Mouse (Mus musculus) urinary bladder, postnatal 4 days (tissue): ENCODE data around the gene Foxk1.

Experiments used
- DNase-seq, 2 experiments: peaks; one replicate each; pipeline ENCODE4 v3.0.0; 2021 to 2022; ENCODE audit warnings: low spot score in 2 of 2

Gene Foxk1

DNA sequence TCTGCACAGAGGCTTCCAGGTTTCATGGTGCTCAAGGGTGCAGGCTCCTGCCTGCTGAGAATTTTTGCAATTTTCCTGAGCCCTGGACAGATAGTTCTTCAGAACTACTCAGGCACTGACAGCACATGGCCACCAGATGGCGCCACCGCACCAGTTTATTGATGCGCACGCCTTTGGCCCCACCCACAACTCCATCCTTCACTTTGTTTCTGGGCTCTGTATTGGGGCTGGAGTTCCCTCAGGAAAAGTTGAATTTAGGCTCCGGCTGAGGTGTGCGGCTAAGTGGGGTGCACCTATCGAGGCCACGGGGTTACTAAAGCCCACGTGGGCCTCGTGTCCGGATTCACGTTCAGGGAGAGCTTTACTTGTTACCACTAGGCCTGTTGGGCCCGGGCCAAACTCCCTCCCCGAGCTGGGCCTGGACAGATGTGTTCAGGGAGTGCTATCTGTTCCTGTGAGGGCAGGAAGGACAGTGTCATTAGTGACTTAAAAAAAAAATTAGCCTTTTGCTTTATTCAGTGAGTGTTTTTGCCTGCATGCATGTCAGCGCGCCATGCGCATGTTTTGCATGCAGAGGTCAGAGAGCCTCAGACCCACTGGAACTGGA lies 77.6 kb downstream of the Foxk1 start:
- peak; percentile 73 to 89 for DNase-seq

- DNase-seq = no peak
These were observed 81.2 kb downstream of the Foxk1 start for GRCm38 (mm10) chr5:142482512-142482911.

GRCm38 (mm10) chr5:142483581-142483980 lies 82.3 kb downstream of the Foxk1 start:
- DNase-seq = no peak

GRCm38 (mm10) chr5:142486654-142487053 lies 85.4 kb downstream of the Foxk1 start:
- DNase-seq = no peak

DNA sequence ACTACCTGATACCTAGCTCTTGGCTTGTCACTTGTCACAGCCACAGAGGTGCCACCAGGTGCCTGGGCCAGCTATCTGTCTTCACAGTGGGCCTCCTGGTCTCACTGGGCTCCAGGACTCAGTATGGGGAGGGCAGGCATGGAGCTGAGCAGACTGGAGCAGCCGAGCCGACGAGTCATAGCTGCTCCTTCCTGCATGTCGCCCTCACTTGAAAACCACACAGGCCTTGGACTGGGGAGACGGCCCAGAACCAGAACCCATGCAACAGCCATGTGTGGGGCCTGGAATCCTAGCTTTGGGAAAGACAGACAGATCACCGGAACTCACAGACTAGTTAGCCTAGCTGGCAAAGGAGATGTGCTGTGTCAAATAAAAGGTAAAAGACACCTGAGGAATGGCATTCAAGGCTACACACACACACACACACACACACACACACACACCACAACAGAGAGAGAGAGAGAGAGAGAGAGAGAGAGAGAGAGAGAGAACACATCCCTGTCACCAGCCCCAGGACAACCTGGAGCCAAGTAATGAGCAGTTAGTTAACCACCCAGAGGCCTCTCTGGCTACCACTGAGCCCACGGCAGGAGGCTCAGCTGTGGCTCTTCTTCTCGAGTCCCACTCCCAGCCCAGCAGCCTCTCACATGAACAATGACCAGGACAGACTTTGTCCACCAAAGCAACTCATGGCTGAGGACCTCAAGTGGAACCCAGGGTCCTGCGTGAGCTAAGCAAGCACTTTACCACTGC lies 88.8 kb downstream of the Foxk1 start:
- DNase-seq = no peak

DNA sequence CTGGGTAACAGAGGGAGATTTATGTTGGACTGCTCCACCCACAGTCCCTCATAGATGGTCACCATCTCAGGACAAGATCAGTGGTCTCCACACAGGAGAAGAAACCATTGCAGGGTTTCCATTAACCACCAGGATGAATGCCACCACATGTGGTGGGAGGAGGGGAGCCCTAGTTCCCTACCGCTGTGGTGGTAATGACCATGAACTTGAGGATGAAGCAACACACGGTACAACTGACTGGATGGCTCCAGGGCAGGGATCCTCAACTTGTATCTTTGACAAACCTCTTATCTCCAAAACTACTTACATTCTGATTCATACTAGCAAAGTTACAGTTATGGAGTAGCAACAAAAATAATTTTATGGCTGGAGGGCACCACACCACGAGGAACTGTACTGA lies 92.0 kb downstream of the Foxk1 start:
- DNase-seq = no peak

DNA sequence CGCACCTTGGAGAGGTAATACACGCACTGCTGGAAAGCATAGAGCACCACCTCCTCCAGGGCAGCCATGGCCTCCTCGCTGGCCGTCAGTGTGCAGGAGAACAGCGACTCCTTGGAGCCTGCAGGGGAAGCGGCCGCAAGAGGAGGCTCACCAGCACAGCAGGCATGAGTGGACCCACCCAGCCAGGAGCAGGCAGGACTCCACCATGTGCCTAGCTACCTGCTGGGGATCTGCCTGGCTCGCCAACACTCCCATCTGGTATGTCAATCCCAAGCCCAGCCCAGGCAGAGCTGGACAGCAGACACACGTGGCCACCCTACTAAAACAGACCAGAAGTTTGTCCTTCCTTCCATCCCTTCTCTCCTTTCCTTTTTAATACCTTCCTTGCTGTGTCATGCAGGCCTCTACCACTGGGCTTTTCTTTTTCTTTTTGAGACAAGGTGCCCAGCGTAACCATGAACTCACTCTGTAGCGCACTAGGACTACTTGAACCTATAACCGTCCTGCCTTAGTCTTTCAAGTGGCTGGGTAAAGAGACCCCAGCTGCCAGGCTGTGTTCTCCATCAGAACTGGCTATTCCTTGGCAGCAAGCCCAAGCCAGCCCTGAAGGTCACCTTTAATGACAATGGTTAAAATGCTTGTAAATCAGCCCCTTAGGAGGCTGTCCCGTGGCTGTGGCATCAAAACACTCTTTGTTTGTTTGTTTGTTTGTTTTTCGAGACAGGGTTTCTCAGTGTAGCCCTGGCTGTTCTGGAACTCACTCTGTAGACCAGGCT lies 94.2 kb downstream of the Foxk1 start:
- DNase-seq = no peak

GRCm38 (mm10) chr5:142498964-142499363 lies 97.7 kb downstream of the Foxk1 start:
- no peak for DNase-seq

DNA sequence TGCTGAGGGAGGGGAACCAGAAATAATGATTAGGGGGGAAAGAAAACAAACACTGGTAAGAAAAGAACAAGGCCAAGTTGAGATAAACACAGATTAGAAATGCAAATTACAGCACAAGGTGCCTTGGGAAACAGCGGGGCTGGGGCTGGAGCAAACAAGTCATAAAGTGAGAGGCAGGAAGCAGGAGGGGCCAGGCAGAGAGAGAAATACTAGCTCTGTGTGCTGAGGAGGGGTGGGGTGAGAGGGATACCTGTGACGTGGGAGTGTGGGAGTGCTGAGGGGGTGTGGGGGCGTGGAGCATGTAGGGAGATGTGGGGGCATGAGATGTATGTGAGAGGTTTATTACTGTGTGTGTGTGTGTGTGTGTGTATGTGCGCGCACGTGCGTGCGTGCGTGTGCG lies 99.6 kb downstream of the Foxk1 start:
- DNase-seq = no peak

GRCm38 (mm10) chr5:142502414-142502813 lies 101.1 kb downstream of the Foxk1 start:
- peak; percentile 75 to 81 for DNase-seq

DNA sequence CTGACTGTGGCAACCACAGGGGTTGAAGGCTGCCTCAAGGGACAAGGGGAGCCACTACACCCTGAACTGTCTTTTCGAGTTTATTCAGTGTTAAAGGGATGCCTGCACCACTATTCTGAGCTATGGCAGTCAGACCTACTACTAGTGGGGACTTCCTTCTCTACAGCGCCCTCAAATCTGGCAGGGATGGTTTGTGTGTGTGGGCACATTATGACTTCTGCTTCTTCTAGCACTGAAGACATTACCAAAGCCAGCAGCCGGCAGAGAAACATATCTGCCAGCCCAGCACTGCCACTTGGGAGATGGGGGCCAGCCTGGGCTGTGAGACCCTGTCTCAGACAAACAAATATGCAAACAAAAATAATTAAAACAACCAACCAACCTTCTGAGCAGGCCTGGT lies 102.9 kb downstream of the Foxk1 start:
- DNase-seq = no peak

- no peak for DNase-seq
These were observed 104.6 kb downstream of the Foxk1 start for GRCm38 (mm10) chr5:142505695-142506423.

GRCm38 (mm10) chr5:142509141-142510060 lies 108.1 kb downstream of the Foxk1 start:
- DNase-seq = no peak

- DNase-seq = no peak
These were observed 108.7 kb downstream of the Foxk1 start for GRCm38 (mm10) chr5:142510061-142510414.
